Mouse (Mus musculus): Measurements from ENCODE around the gene Samd4.

DNA sequence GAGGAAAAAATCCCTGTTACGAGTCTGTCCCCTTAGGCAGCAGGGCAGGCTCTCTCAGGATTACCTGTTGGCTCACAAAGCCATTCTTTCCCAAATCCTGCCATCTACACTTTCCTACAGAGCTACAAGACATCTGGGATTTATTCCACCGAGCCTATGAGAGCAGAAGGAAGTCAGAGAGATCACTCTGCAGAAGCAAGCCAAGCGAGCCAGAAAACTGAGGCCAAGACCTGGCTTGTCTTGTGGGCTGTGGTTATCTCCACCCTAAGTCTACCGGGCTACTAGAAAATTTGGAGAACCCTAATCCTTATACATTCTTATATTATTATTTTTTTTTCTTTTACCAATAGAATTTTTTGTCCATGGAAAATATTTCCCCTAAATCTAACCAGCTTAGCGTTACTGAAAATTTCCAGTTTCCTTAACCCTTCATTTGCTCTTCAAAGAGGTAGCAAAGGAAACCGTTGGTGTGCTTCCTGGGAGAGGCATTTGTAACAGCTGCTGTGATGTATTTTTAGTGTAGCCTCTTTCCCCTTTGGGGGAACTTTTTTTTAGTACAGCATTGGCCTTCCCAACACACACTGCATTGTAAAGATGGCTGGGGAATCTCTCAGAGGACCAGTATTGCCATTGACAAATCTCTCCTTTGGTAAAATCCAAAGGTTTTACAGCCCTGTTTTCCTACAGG is 144.9 kb downstream of the Samd4 start:
- TF ChIP-seq POLR2A (IDR thresholded peaks at IDR 0.05; ENCODE audit: low read depth, low read length) (no peak), CTCF (conservative IDR thresholded peaks at IDR 0.05; ENCODE audit: insufficient read depth, insufficient read length, low read depth, low read length) (no peak)

Data from kidney, adult 2 months (tissue).